Mouse (Mus musculus): ENCODE data around the gene Dpp8.

The Dpp8 gene

GRCm38 (mm10) chr9:65131717-65132116, 99.5 kb downstream of the Dpp8 start:
- in situ Hi-C loops (cut with MboI, MseI): loop anchor here (5.0 kb wide), 1 partner anchor 46 kb away; no protein-coding TSS in a partner anchor

Data from T-helper 1 cell (primary cell).